Mouse (Mus musculus) limb, embryonic 13.5 days (tissue): ENCODE measurements around the gene Anapc2. TPM values are rescaled to one million over a fixed set of nuclear protein-coding genes. Genes with fewer than 3 reads are reported as not detected.
A peak's percentile ranks its signal among the peaks of the same experiment; 100 is the strongest.

Source experiments
- ATAC-seq: fragments of 200-750 bp; cut with Nextera tagmentation; 2 replicates; pipeline ENCODE4 v1.8.0; 2017; ENCODE audit warnings: low read depth, moderate number of reproducible peaks, moderate TSS enrichment; ENCODE audit not compliant: low FRiP score
- H3K27ac ChIP-seq: fragments of 300-500 bp; sonication (generic); 2 replicates; pipeline ENCODE4 v1.5.1; 2015; ENCODE audit warnings: inconsistent platforms, mild to moderate bottlenecking, moderate library complexity
- H3K27me3 ChIP-seq: fragments of 300-500 bp; sonication (generic); 2 replicates; pipeline ENCODE4 v1.6.1; 2015; ENCODE audit warnings: mild to moderate bottlenecking, inconsistent platforms
- H3K36me3 ChIP-seq: fragments of 300-500 bp; sonication (generic); 2 replicates; pipeline ENCODE4 v1.6.1; 2015; ENCODE audit warnings: inconsistent platforms, mild to moderate bottlenecking, moderate library complexity
- H3K4me1 ChIP-seq: fragments of 300-500 bp; sonication (generic); 2 replicates; pipeline ENCODE4 v1.6.1; 2015; ENCODE audit warnings: inconsistent platforms
- H3K4me2 ChIP-seq: fragments of 300-500 bp; sonication (generic); replicated peaks from 2 replicates; pipeline ENCODE4 v1.6.1; 2015; ENCODE audit warnings: inconsistent platforms, mild to moderate bottlenecking, moderate library complexity
- H3K4me3 ChIP-seq: fragments of 300-500 bp; sonication (generic); 2 replicates; pipeline ENCODE4 v1.5.1; 2015; ENCODE audit warnings: moderate library complexity, mild to moderate bottlenecking, inconsistent platforms
- H3K9ac ChIP-seq: fragments of 300-500 bp; sonication (generic); 2 replicates; pipeline ENCODE4 v1.6.1; 2015; ENCODE audit warnings: mild to moderate bottlenecking, inconsistent platforms
- H3K9me3 ChIP-seq: fragments of 300-500 bp; sonication (generic); 2 replicates; pipeline ENCODE4 v1.6.1; 2016; ENCODE audit warnings: inconsistent platforms
- WGBS: fragments of 180-500 bp; shearing (Covaris S2); methylation state at CpG from one replicate; pipeline ENCODE4 v1.1.7; 2015; 5-methylcytosine and 5-hydroxymethylcytosine counted together
- polyA plus RNA-seq: library from polyadenylated mRNA; unstranded; fragments of >200 nt; fragmentation: Nextera tagmentation; extraction: Ambion mirVana; gene quantifications from 2 replicates; pipeline ENCODE4 v1.2.1, GENCODE M21; 2015

Gene Anapc2
- polyA plus RNA-seq, 1 experiment from 2014 or later: 154 TPM

DNA sequence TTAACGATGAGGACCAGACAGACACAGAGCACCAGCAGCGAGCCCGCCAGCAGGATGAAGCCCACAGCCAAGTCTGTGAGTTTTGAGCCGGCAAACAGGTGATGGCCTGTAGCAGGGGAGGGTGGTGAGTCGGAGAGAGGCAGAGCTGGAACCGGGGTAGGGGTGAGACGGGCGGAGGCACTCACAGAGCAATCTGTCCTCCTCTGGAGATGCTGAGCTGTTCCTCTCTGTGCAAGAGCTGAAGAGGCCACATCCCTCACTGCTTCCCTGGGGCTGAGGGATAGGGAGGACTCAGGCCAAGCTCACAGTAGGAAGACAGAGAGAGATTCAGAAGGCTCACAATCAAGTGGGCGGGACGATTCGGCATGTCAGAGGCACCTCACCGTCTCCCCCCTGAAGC is 41.2 kb upstream of the Anapc2 start:
- peak overlapping the region; percentile 25; the same call in 1 of the 2 replicates for H3K9ac ChIP-seq
- no peak overlapping the region for H3K27ac ChIP-seq
- no peak overlapping the region for H3K4me2 ChIP-seq
- H3K36me3 ChIP-seq: no peaks in the 10 kb centered on the region
- no peak overlapping the region for H3K4me3 ChIP-seq
- no peaks in the 10 kb centered on the region for H3K9me3 ChIP-seq
- WGBS: 54% methylated on average over 12 of the region's 12 CpGs
- peaks cover 35% of the 10 kb centered on the region for H3K27me3 ChIP-seq
- H3K4me1 ChIP-seq: peaks cover 4% of the 10 kb centered on the region; the same call in 1 of the 2 replicates
- ATAC-seq: no peak

- Histone ChIP-seq H3K4me3 (no peak overlapping the region), H3K4me1 (peaks cover 4% of the 10 kb centered on the region; the same call in 1 of the 2 replicates), H3K27ac (no peak overlapping the region), H3K36me3 (no peaks in the 10 kb centered on the region), H3K27me3 (peaks cover 43% of the 10 kb centered on the region), H3K9ac (no peak overlapping the region), H3K4me2 (no peak overlapping the region), H3K9me3 (no peaks in the 10 kb centered on the region)
- WGBS: 75% methylated on average over 4 of the region's 4 CpGs
- no peak for ATAC-seq
Observed at GRCm38 (mm10) chr2:25233421-25233820, 38.9 kb upstream of the Anapc2 start.

DNA sequence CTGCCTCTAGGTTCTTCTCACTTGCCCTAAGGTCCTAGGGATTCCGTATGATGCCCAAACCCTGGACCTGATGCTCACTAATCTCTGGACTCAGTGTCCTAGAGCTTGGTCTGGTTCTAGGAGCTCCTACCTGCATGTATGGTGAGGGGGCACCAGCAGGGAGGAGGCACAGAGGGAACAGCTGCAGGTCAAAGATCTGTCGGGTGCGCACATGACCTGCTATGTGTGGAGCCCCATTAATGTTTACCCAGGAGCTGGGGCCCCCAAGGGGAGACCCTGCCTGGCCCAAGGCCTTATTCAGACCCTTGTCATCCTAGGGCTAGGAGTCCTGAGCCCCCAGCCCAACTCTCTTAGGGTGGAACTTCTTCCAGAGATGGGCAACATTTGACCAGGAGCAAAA is 38.2 kb upstream of the Anapc2 start, which contains the start of gene Slc34a3:
TSS of gene Slc34a3 (minus strand) at position 315 of the 400 bp plus-strand sequence.
- H3K4me1 ChIP-seq: 0 out of 2 replicates have a peak, but pooled peaks cover under 1% of the 10 kb centered on the region
- no peak within 1 kb of the TSS for H3K4me2 ChIP-seq
- H3K9ac ChIP-seq: no peak within 1 kb of the TSS
- 84% methylated on average over 3 of the region's 3 CpGs for WGBS
- H3K36me3 ChIP-seq: no peaks in the 10 kb centered on the region
- H3K27me3 ChIP-seq: peaks cover 47% of the 10 kb centered on the region
- H3K27ac ChIP-seq: no peak within 1 kb of the TSS
- no peaks in the 10 kb centered on the region for H3K9me3 ChIP-seq
- no peak within 1 kb of the TSS for H3K4me3 ChIP-seq
- ATAC-seq: no peak

DNA sequence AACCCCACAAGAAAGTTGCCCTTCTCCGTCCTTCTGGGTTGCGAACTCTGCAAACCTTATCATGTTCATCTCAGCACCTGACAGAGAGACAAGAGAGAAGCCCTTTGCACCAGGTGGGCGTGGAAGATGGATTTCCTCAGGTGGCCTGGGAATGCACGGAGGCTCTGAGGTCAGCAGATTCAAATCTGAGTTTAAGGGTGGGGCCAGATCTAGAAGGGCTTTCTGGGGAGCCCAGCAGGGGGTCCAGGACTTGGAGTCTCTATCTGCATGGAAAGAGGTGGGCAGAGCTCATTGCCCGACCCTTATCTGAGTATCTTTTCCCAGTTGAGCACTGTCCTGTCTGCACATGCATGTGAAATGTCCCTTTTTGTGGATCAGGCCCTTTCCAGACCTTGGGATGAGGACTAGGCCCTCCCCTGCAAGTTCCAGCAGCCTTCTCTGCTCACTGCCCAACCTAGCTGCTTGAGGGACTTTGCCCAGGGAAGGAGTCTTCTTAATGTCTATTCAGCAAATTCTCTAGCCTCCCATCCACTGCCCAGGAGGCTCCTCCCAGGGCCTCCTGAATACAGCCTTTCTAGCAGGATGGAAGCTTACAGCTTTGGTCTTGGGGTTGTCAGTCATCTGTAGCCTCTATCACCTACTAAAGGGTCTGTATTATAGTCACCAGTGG is 37.6 kb upstream of the Anapc2 start:
- ATAC-seq: no peak
- H3K27ac ChIP-seq: no peak overlapping the region
- H3K9ac ChIP-seq: no peak overlapping the region
- no peaks in the 10 kb centered on the region for H3K9me3 ChIP-seq
- no peak overlapping the region for H3K4me2 ChIP-seq
- H3K4me3 ChIP-seq: no peak overlapping the region
- no peaks in the 10 kb centered on the region for H3K36me3 ChIP-seq
- no peaks in the 10 kb centered on the region for H3K4me1 ChIP-seq
- H3K27me3 ChIP-seq: peaks cover 51% of the 10 kb centered on the region
- WGBS: 70% methylated on average over 5 of the region's 5 CpGs

DNA sequence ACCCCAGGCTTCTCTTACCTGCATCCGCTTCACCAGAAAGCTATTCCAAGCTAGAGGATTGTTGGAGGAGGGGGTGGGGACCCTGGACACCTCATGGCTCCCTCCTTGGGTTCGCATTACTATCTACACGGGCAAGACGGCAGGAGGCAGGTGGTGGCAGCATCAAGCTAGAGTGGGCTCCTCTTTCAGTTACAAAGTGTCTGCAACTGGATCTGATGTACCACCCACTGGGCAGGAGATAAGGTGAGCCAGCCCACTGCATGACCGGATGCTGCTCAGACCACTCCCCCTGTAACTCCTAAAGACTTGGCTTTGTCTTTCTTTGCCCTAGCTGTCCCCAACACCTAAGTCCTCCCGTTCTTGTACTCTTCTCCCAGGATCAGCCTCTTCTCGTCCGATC is 35.7 kb upstream of the Anapc2 start, which contains the start of gene Rnf224:
TSS of gene Rnf224 (minus strand) at position 174 of the 400 bp plus-strand sequence.
- 37% methylated on average over 8 of the region's 8 CpGs for WGBS
- ATAC-seq: no peak
- Histone ChIP-seq H3K4me3 (no peak within 1 kb of the TSS), H3K9me3 (no peaks in the 10 kb centered on the region), H3K9ac (no peak within 1 kb of the TSS), H3K27ac (no peak within 1 kb of the TSS), H3K4me2 (no peak within 1 kb of the TSS), H3K27me3 (peaks cover 49% of the 10 kb centered on the region), H3K36me3 (no peaks in the 10 kb centered on the region), H3K4me1 (peaks cover 12% of the 10 kb centered on the region)

- no peak for ATAC-seq
- Histone ChIP-seq H3K4me3 (no peak overlapping the region), H3K4me2 (no peak overlapping the region), H3K9me3 (no peaks in the 10 kb centered on the region), H3K27ac (no peak overlapping the region), H3K27me3 (peaks cover 50% of the 10 kb centered on the region), H3K9ac (no peak overlapping the region), H3K4me1 (peaks cover 20% of the 10 kb centered on the region), H3K36me3 (no peaks in the 10 kb centered on the region)
- WGBS: 64% methylated on average over 4 of the region's 4 CpGs
Observed at GRCm38 (mm10) chr2:25237522-25237921, 34.8 kb upstream of the Anapc2 start.

GRCm38 (mm10) chr2:25238106-25238505 is 34.2 kb upstream of the Anapc2 start:
- no peak for ATAC-seq
- H3K4me1 ChIP-seq: peaks cover 24% of the 10 kb centered on the region
- H3K9ac ChIP-seq: no peak overlapping the region
- H3K9me3 ChIP-seq: no peaks in the 10 kb centered on the region
- H3K4me2 ChIP-seq: no peak overlapping the region
- H3K27me3 ChIP-seq: peaks cover 51% of the 10 kb centered on the region
- H3K36me3 ChIP-seq: no peaks in the 10 kb centered on the region
- no peak overlapping the region for H3K27ac ChIP-seq
- no peak overlapping the region for H3K4me3 ChIP-seq

GRCm38 (mm10) chr2:25239766-25240165 is 32.5 kb upstream of the Anapc2 start:
- no peak overlapping the region for H3K27ac ChIP-seq
- peaks cover 24% of the 10 kb centered on the region for H3K4me1 ChIP-seq
- no peaks in the 10 kb centered on the region for H3K36me3 ChIP-seq
- H3K4me2 ChIP-seq: no peak overlapping the region
- H3K9me3 ChIP-seq: no peaks in the 10 kb centered on the region
- 86% methylated on average over 3 of the region's 3 CpGs for WGBS
- no peak overlapping the region for H3K4me3 ChIP-seq
- ATAC-seq: no peak
- H3K27me3 ChIP-seq: peaks cover 55% of the 10 kb centered on the region
- H3K9ac ChIP-seq: no peak overlapping the region

DNA sequence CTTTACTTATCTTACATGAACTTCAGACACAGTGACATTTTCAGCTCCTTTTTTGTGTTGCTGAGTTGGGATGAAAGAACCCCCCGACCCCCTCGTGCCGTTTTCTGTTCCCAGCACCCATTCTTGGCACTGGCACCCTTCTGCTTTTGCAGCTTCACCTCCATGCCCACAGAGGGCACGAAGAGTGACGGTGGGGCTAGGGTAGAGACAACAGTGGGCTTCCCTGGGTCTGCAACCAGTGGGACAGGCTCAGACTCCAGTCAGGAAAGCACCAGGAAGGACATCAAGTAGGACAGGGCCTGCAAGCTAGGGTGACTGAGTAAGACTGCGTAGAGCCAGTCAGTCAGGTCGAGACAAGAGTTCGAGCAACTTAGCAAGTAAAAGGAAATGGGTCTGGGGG is 32.0 kb upstream of the Anapc2 start:
- Histone ChIP-seq H3K4me3 (peak overlapping the region; percentile 58), H3K27me3 (peaks cover 55% of the 10 kb centered on the region)
- ATAC-seq: peak; percentile 22

DNA sequence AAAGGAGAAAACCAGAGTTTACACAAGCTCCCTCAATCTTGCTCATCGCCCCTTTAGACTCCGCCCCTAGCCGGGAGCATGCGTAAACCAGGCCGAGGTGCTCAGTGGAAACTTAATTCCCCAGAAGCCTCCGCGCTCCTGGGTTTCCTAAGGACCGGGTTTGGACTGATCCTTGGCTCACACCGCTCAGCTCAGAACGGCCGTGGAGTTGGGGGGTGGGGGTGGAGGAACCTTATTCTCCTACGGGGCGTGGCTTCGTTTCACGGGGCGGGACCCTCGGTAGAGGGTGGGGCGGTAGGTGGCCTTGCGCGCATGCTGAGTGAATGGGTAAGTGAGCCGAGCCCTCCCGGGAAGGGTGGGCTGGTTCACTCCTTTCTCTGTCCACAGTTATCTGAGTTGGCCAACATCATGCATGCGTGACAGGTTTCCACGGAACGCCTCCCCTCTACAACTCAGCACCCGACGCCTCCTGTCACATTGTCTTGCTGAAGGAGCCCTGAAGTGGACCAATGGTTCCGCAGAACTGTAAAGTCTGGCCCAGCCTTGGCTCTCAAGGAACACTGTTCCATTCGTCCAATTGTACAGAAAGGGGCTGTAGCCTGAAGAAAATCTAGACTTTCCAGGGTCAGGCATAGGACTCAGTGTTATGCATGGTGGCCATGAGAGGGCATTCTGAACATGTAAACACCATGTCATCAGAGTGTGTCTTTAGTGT is 31.4 kb upstream of the Anapc2 start:
- H3K4me3 ChIP-seq: peak overlapping the region; percentile 58
- peak overlapping the region; percentile 95 for H3K4me2 ChIP-seq
- peak overlapping the region; percentile 11; the same call in 1 of the 2 replicates for H3K27ac ChIP-seq
- H3K27me3 ChIP-seq: peaks cover 54% of the 10 kb centered on the region
- peak overlapping the region; percentile 58 for H3K9ac ChIP-seq
- WGBS: 2% methylated on average over 29 of the region's 29 CpGs
- no peaks in the 10 kb centered on the region for H3K9me3 ChIP-seq
- H3K36me3 ChIP-seq: peaks cover 8% of the 10 kb centered on the region
- peaks cover 24% of the 10 kb centered on the region for H3K4me1 ChIP-seq
- ATAC-seq: peak; percentile 80

More for the DNA sequence above, 32.0 kb upstream of the Anapc2 start:
- H3K4me1 ChIP-seq: peaks cover 24% of the 10 kb centered on the region
- H3K4me2 ChIP-seq: peak overlapping the region; percentile 95
- peak overlapping the region; percentile 11; the same call in 1 of the 2 replicates for H3K27ac ChIP-seq
- 0 out of 2 replicates have a peak, but pooled peaks cover 2% of the 10 kb centered on the region for H3K36me3 ChIP-seq
- WGBS: 51% methylated on average over 8 of the region's 8 CpGs
- peak overlapping the region; percentile 58 for H3K9ac ChIP-seq
- H3K9me3 ChIP-seq: no peaks in the 10 kb centered on the region

DNA sequence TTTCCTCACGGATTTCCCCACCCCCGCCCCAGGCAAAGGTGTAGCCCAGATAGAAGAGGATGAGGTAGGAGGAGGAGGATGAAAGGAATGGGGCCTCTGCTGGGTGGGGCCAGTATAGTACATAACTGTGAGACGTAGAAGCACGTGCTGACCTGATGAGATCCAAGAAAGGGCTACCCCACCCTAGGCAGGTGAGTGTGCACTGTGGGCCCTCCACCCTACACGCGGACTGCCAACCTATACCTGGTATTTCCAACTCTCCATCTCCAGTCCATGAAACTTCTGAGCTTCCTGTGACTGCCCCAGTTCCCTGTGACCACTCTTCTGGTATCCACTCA is 30.9 kb upstream of the Anapc2 start:
- no peak overlapping the region for H3K27ac ChIP-seq
- H3K36me3 ChIP-seq: peaks cover 13% of the 10 kb centered on the region
- no peaks in the 10 kb centered on the region for H3K9me3 ChIP-seq
- peak overlapping the region; percentile 70; the same call in 1 of the 2 replicates for H3K9ac ChIP-seq
- H3K4me2 ChIP-seq: peak overlapping the region; percentile 95
- peaks cover 24% of the 10 kb centered on the region for H3K4me1 ChIP-seq
- ATAC-seq: no peak
- H3K4me3 ChIP-seq: peak overlapping the region; percentile 58
- peaks cover 49% of the 10 kb centered on the region for H3K27me3 ChIP-seq
- WGBS: 13% methylated on average over 6 of the region's 6 CpGs

DNA sequence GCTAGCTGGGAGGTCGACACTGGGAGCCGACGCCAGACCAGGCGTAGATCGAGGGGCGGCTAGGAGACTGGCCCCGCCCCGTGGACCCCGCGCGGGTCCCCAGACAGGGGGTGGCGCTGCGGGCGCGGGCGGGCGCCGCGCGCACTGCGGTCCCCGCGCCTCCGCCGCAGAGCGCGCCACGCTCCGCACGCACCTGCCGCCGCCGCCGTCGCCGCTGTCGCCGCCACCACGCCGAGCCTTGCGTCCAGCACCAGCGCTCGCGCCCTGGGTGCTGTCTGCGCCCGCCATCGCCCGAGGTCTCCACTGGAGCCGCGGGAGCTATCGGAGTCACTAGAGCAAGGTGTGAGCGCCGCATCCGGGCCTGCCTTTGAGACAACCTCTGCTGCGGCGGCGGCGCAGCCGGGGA is 30.2 kb upstream of the Anapc2 start, which contains the start of the genes Rnf208 and Cysrt1:
TSS of gene Rnf208 (plus strand) at position 155 of the 406 bp plus-strand sequence.
TSS of gene Cysrt1 (minus strand) at position 352 of the 406 bp plus-strand sequence.
- Histone ChIP-seq H3K9ac (peak within 1 kb of the TSS; percentile 70), H3K27me3 (peaks cover 45% of the 10 kb centered on the region)
- ATAC-seq: no peak

More for the DNA sequence above, 30.2 kb upstream of the Anapc2 start, which contains the start of the genes Rnf208 and Cysrt1:
- 0% methylated on average over 39 of the region's 59 CpGs for WGBS
- Histone ChIP-seq H3K27ac (no peak within 1 kb of the TSS), H3K4me2 (peak within 1 kb of the TSS; percentile 95), H3K4me1 (peaks cover 24% of the 10 kb centered on the region), H3K36me3 (peaks cover 18% of the 10 kb centered on the region), H3K4me3 (peak within 1 kb of the TSS; percentile 58), H3K9me3 (no peaks in the 10 kb centered on the region)
